Mouse (Mus musculus) lung, postnatal 0 days (tissue): ENCODE results near the gene Nfkb2.
A peak's percentile ranks its signal among the peaks of the same experiment; 100 is the strongest.

Experiments used
- CTCF ChIP-seq: IDR thresholded peaks from 2 replicates; pipeline ENCODE4 v1.5.1; 2016; ENCODE audit warnings: antibody characterized with exemption, mild to moderate bottlenecking
- EP300 ChIP-seq: IDR thresholded peaks from 2 replicates; pipeline ENCODE4 v1.6.1; 2016; ENCODE audit warnings: antibody characterized with exemption, mild to moderate bottlenecking, control low read depth

GRCm38 (mm10) chr19:46304216-46304841 is at the start of gene Nfkb2:
- peak; percentile 92 for TF ChIP-seq CTCF
- TF ChIP-seq EP300, result no peak
